Mouse (Mus musculus): ENCODE measurements around the gene Tbck. TPM values are rescaled to one million over a fixed set of nuclear protein-coding genes. Genes with fewer than 3 reads are reported as not detected.

The Tbck gene
- total RNA-seq, 4 experiments from 2014 or later, result 30.9 to 38.3 (median 34.8) TPM

GRCm38 (mm10) chr3:132756274-132756673 is 72.3 kb downstream of the Tbck start:
- DNase-seq (ENCODE audit: low spot score in 2 of 2), result no peak

DNA sequence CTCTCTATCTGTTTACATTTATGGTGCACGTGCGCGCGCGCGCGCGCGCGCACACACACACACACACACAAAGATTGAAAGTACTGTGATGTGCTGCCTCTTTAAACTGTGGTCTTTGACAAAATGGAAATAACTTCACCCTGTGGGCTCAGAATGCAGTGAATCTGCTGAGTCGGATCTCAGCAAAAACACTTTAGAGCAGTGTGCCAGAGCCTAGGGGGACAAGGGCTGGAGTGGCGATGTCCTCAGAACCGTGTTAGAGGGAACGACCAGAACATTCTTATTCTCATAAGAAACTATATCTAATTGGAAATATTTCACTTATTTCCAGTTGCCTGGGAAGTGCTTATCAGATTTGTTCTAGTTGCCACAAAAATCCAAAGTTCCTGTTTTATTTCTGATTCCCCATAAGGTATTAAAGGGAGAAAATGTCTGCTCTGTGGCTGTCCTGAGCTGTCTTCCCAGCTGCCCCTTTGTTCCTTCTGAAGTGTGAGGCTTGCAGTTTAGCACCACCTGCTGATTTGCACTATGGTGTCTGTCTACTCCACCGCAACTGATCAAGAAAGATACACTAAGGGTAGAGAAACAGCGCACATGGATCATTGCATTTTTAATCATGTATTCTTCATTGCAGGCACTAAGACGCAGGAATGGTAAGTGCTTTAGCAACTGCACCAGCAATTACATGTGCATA is 82.2 kb downstream of the Tbck start:
- DNase-seq (ENCODE audit: low spot score in 2 of 2), result no peak

DNA sequence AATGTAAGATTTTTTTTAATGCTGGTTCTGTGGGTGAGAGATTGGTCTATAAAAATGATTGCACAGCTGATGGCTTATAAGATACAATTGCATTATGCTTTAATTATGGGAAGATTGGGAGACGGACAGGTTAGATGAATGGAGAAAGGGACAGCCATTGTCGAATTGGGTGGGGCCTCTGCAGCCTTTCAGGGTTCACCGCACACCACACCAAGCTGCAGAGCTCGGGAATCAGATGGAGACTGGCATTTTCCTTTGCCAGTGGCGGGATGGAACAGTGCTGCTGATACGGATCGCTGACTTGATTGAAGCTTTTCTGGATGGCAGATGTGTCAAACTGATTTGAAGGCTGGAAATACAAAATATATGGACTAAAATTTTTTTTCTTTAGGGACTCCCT is 88.1 kb downstream of the Tbck start:
- no peak for DNase-seq (ENCODE audit: low spot score in 2 of 2)

DNA sequence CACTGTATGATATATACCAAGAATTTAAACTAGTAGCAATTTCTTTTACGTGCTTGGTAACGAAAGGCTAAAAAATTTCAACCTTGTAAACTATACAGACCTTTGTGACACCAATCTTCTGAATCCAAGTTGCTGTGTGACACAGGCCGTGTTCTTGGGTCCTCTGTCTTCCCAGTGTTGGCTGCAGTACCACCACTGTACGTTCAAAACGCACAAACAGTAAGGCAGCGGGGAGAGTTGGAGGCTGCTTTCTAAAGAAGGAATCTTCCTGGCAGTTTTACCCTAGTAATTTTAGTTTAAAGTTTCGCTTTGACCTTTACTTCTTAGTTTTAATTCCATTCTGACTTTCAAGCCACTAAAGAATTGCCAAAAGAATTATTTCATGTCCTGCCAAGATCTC is 92.7 kb downstream of the Tbck start:
- no peak for DNase-seq (ENCODE audit: low spot score in 2 of 2)

GRCm38 (mm10) chr3:132781103-132781502 is 97.2 kb downstream of the Tbck start:
- DNase-seq (ENCODE audit: low spot score in 2 of 2), result no peak

- no peak for DNase-seq (ENCODE audit: low spot score in 2 of 2)
Observed at GRCm38 (mm10) chr3:132783087-132783486, 99.1 kb downstream of the Tbck start.

DNA sequence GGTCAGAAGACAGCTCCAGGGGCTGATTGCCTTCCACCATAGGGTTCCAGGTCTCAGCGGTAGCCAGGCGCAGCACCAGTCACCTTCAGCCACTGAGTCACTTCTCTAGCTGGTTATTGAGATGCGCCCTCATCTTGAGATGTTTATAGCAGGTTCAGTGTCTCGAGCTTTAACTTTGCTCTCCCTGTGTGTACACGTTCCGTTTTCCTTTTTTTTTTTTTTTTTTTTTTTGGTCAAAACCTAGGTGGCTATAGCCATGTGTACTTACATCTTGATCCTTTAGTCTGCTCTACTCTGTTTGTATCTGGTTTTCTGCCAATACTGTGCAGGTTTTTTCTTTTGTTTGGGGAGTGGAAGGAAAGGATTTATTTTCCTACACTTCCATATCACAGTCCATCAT is 100.8 kb downstream of the Tbck start:
- no peak for DNase-seq (ENCODE audit: low spot score in 2 of 2)

- DNase-seq (ENCODE audit: low spot score in 2 of 2), result no peak
Observed at GRCm38 (mm10) chr3:132786690-132787089, 102.7 kb downstream of the Tbck start.

DNA sequence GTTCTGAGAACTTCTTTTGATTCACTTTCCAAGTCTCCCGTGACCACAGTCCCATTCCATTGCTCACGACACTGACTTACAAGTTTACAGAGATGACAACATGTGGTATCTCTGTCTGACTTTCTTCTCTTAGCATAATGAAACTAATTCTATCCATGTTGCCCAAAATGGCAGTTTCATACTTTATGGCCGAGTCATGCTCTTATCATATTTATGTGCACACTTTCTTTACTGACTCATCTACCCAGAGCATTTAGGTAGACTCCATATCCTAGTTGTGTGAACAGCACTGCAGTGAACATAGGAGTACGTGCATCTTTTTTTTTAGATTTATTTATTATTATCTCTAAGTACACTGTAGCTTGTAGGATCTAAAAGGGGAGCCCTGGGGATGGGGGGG is 103.8 kb downstream of the Tbck start:
- no peak for DNase-seq (ENCODE audit: low spot score in 2 of 2)

DNA sequence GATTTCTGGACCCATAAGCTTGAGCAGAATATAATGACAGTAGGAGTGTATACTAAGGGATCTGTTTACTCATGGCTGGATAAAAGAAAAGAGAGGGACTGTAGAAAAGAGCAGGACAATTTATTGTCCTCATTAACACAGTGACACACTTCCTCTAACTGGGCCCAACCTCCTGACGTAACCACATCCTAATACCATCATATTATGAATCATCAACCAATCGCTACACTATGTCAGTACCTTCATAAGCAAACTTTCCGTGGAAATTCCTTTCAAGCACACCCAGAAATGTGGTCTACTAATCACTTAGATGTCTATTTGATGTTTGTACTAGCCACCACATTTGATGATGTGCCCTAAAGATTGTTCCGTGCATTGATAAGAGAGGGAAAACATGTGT is 107.2 kb downstream of the Tbck start:
- no peak for DNase-seq (ENCODE audit: low spot score in 2 of 2)

DNA sequence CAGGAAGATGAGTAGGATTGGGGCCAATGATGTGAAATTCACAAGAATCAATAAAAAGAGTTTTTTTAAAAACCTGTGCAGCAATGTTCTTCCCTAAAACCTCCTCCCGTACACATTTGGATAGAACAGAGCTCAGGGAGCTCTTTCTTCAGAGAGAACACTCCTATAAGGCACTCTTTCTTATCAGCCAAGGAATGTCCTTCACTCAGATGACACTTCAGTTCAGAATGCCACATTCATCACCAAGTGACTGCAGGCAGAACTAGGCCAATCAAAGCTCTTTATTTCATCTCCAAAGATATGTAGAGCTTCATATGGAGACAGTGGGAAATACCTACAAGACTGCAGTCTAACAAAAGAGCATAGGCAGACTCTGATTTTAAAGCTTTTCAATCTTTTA is 116.3 kb downstream of the Tbck start:
- no peak for DNase-seq (ENCODE audit: low spot score in 2 of 2)

- no peak for DNase-seq (ENCODE audit: low spot score in 2 of 2)
Observed at GRCm38 (mm10) chr3:132801910-132802309, 118.0 kb downstream of the Tbck start.

DNA sequence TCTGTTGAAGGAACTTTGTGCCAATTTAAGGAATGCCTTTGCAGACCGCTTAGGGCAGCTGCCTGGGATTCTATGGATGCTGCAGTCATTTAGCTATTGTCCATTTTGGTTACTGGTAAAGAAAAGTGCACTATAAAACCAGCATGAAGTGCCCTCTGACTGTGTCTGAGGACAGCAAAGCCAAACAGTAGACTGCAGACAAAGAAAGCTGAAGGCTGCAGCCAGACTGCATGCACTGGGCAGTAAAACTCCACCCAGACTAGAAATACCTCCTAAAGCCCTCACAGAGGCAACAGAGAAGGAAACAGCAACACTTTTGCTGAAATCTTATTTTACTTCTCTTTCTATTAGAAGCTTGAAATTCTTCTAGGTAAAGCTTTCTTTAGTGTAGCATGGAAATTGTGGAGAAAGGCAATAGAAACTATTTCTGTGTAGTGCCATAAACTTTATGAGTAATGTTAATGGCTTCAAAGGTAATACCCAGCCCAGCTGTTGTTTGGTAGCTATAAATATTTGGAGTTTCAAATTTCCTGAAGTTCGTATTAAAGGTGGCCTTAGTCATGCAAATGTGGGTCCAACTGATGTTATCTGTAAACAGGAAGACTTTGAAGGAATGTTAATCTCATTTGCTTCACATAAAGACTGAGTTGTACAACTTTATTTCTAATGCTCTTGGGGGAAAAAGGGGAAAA is 124.1 kb downstream of the Tbck start:
- DNase-seq (ENCODE audit: low spot score in 2 of 2), result no peak

DNA sequence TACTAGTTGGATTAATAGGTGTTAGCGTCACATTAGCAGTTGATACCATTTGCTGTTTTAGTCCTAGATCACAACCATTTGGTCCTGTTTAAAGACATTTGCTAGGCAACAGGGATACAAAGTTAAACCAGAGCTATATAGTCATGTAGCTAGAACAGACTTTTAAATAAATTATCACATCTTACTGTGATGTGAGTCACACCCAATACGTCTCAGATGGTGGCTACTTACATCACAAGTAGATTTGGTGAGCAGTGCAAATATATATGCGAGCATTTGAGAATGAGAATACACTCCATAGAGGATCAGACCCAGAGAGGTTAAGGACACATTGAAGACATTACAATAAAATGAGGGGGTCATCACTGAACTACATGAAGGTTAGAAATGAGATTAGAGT is 125.0 kb downstream of the Tbck start:
- DNase-seq (ENCODE audit: low spot score in 2 of 2), result no peak

GRCm38 (mm10) chr3:132811791-132812190 is 127.8 kb downstream of the Tbck start:
- no peak for DNase-seq (ENCODE audit: low spot score in 2 of 2)

DNA sequence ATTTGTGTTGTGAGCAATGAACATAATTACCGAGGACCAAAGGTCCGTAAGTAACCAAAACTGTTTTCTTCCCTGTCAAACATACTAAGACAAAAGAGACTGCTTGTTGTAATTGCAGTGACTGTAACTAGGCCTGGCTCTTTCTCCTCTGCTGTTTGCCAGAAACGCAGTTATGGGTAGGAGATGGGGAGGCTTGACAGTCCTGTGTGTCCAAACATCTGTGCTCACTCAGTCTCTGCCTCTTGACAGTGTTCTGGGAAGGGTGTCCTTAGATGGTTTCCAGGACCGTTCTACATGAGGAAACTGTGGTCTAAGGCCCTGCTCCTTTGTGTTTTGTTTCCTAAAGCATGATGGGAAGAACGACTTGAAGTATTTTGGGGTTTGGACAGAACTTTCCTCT is 128.4 kb downstream of the Tbck start:
- no peak for DNase-seq (ENCODE audit: low spot score in 2 of 2)

GRCm38 (mm10) chr3:132813147-132813546 is 129.2 kb downstream of the Tbck start:
- no peak for DNase-seq (ENCODE audit: low spot score in 2 of 2)

DNA sequence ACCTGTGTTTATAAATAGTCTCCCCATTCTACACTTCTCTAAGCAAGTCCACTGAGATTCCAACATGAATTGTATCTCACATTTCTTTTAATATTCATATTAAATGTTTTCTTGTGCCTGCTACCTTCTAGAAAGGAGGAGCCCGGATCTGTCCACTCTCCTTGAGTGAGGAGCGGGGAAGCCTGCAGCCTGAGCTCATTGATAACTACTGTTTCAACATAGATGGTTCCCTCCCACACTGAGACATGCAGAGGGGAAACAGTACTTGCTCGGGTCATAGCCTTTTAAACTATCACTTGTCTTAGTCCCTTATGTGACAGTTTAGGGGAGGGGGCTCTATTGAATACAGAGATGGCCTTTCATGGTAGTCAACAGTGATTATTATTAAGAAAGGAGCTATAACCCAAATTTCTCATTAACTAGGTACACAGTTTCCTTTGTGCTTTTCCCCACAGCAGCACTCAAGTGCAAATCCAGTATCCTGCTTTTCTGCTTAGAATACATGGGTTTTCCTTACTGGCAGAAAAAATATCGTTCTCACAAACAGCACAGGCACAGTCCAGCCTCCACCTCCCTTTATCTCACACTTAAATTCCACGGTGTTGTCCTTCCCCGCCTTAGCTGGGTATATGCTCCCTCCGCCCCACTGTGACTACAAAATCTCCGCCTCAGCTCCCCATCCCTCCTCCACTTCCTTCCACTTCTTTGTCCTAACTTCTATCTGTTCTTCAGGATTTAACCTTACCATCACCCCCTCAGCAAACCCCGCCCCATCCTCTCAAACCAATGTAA is 130.0 kb downstream of the Tbck start:
- no peak for DNase-seq (ENCODE audit: low spot score in 2 of 2)

DNA sequence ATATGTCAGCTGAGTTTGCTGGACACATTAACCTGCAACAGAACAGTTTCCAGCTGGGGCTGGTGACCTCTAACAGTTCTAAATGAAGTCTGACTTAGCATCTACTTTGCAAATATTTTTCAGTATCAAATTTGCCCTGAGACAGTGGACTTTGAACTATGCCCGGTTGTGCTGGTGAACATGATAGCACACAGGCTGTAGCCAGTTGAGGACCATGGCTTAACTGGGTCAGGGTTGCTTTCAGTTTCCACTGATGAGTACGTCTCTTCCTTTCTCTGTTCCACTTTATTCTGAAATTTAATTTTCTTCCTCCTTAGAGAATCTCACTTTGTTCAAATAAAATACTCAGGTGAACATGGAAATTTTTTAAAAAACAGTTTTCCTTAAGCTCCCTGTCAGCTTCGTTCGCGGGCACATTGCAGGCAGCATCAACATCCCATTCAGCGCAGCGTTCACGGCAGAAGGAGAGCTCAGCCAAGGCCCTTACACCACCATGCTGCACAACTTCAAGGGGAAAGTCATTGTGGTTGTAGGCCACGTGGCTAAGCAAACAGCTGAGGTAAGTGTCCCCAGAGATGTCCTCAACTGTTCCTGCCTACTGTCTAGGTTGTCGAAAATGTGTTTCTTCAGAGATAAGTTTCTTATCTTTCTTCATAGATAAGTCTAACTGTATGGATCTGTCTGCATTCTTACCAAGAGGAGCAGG is 131.0 kb downstream of the Tbck start:
- DNase-seq (ENCODE audit: low spot score in 2 of 2), result no peak

DNA sequence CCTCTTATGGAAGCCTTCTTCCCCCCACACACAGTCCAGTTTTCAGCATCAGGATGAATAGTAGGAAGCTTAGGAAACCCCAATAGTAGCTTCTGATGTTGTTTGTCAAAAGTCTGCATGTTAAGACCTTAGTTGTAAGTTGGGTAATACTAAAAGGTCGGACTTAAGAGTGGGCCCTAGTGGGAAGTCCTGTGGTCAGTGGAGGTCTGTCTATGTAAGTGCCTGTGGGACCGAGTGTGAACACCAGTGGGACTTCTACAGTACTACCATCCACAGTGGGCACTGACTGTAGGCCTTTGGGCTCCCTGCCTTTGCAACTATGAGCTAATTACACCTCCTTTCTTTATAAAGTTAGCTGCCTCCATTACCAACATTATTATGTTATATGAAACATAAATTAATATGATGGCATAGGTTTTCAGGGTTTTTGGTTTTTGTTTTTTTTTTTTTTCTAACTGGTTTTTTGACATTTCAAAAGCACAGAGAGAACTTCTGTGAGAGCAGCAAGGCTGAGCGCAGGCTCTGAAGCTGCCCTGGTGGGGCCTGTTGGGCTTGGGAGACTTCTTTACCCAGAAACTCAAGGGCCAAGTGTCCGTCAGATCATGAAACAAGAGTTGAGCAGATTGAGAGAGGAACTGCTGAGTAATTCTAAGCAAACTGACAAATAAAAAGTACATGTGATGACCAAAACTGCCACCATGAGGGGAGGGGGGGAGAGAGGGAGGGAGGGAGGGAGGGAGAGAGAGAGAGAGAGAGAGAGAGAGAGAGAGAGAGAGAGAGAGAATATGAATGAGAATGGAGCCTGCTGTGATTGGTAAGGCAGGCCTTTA is 131.8 kb downstream of the Tbck start:
- DNase-seq (ENCODE audit: low spot score in 2 of 2), result no peak

DNA sequence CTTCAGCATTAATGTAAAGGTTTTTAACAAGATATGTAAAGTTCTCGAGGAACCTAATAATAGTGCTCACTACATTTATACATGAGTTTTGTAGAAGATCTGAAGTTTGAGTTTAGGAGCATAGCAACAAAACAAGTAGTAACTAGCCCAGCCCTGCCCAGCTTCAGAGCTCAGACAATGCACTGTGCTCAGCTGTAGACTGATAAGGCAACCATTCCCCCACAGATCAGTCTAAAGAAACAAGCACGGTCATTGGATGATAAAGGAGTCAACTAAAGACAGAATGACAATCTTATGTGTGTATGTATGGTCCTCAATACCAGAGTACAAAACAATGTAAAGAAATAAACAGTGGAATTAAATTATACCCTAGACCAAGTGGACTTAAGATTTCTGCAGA is 135.5 kb downstream of the Tbck start:
- DNase-seq (ENCODE audit: low spot score in 2 of 2), result no peak

Measured in layer of hippocampus, adult 8-10 months (tissue).